Mouse (Mus musculus) embryonic facial prominence, embryonic 12.5 days (tissue): ENCODE measurements around the gene Ankrd13b. TPM values are rescaled to one million over a fixed set of nuclear protein-coding genes. Genes with fewer than 3 reads are reported as not detected.

Experiments
- ATAC-seq: fragments of 200-750 bp; cut with Nextera tagmentation; 2 replicates; pipeline ENCODE4 v1.8.0; 2017; ENCODE audit not compliant: insufficient number of reproducible peaks, insufficient read depth, low FRiP score, low TSS enrichment
- H3K27ac ChIP-seq: fragments of 300-500 bp; sonication (generic); 2 replicates; pipeline ENCODE4 v1.5.1; 2016; ENCODE audit warnings: mild to moderate bottlenecking
- H3K27me3 ChIP-seq: fragments of 300-500 bp; sonication (generic); 2 replicates; pipeline ENCODE4 v1.6.1; 2016; ENCODE audit warnings: mild to moderate bottlenecking, moderate library complexity
- H3K36me3 ChIP-seq: fragments of 300-500 bp; sonication (generic); 2 replicates; pipeline ENCODE4 v1.6.1; 2016; ENCODE audit warnings: mild to moderate bottlenecking
- H3K4me1 ChIP-seq: fragments of 300-500 bp; sonication (generic); 2 replicates; pipeline ENCODE4 v1.6.1; 2016
- H3K4me2 ChIP-seq: fragments of 300-500 bp; sonication (generic); replicated peaks from 2 replicates; pipeline ENCODE4 v1.6.1; 2016; ENCODE audit warnings: mild to moderate bottlenecking, moderate library complexity
- H3K4me3 ChIP-seq: fragments of 300-500 bp; sonication (generic); 2 replicates; pipeline ENCODE4 v1.5.1; 2016; ENCODE audit warnings: mild to moderate bottlenecking
- H3K9ac ChIP-seq: fragments of 300-500 bp; sonication (generic); 2 replicates; pipeline ENCODE4 v1.6.1; 2016; ENCODE audit warnings: mild to moderate bottlenecking, moderate library complexity
- H3K9me3 ChIP-seq: fragments of 300-500 bp; sonication (generic); 2 replicates; pipeline ENCODE4 v1.6.1; 2016; ENCODE audit warnings: mild to moderate bottlenecking, moderate library complexity
- WGBS: fragments of 180-500 bp; shearing (Covaris S2); methylation state at CpG from one replicate; pipeline ENCODE4 v1.1.7; 2016; 5-methylcytosine and 5-hydroxymethylcytosine counted together
- polyA plus RNA-seq: library from polyadenylated mRNA; unstranded; fragments of >200 nt; fragmentation: Nextera tagmentation; extraction: Ambion mirVana; gene quantifications from 2 replicates; pipeline ENCODE4 v1.2.1, GENCODE M21; 2016

Ankrd13b gene
- polyA plus RNA-seq, 1 experiment from 2014 or later: 15.0 TPM

DNA sequence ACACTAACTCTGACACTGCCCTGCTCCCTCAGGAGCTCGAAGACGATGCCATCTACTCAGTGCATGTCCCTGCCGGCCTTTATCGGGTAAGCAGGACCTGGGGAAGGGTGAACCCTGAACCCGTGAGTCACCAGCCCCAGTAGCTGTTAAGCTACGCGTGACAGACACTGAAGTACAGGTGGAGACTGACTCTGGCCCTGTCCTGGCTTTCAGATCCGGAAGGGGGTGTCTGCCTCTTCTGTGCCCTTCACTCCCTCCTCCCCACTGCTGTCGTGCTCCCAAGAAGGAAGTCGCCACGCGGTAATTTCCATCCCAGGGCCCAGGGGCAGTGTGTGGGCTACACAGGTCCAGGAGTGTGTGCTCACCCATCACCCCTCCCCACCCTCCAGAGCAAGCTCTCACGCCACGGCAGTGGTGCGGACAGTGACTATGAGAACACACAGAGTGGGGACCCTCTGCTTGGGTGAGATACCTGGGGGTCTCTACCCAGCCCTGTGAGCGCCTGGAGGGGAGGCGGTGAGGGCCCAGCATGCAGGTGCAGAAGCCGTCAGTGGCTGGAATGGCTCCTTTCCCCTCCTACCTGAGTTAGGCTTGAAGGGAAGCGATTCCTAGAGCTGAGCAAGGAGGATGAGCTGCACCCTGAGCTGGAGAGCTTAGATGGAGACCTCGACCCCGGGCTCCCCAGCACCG is 16.0 kb upstream of the Ankrd13b start:
- 90% methylated on average over 22 of the region's 22 CpGs for WGBS
- H3K27ac ChIP-seq: no peak overlapping the region
- no peak overlapping the region for H3K4me2 ChIP-seq
- no peak overlapping the region for H3K9ac ChIP-seq
- no peaks in the 10 kb centered on the region for H3K27me3 ChIP-seq
- no peak overlapping the region for H3K4me3 ChIP-seq
- ATAC-seq: no peak
- peaks cover 63% of the 10 kb centered on the region for H3K36me3 ChIP-seq
- H3K4me1 ChIP-seq: peaks cover 15% of the 10 kb centered on the region
- H3K9me3 ChIP-seq: no peaks in the 10 kb centered on the region

DNA sequence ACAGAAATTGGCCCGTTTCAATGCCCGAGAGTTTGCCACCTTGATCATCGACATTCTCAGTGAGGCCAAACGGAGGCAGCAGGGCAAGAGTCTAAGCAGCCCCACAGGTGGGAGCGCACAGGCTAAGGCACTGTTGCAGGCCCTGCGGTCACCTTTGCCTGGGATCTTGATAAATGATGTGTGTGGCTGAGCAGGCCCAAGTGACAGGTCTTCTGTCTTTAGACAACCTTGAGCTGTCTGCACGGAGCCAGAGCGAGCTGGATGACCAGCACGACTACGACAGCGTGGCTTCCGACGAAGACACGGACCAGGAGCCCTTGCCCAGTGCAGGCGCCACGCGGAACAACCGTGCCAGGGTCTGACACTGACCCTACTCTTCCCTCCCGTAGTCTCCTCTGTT is 14.9 kb upstream of the Ankrd13b start:
- Histone ChIP-seq H3K4me2 (no peak overlapping the region), H3K36me3 (peaks cover 73% of the 10 kb centered on the region), H3K4me1 (peaks cover 18% of the 10 kb centered on the region), H3K9me3 (no peaks in the 10 kb centered on the region), H3K27me3 (no peaks in the 10 kb centered on the region), H3K4me3 (no peak overlapping the region), H3K9ac (no peak overlapping the region), H3K27ac (no peak overlapping the region)
- WGBS: 94% methylated on average over 19 of the region's 19 CpGs
- no peak for ATAC-seq

DNA sequence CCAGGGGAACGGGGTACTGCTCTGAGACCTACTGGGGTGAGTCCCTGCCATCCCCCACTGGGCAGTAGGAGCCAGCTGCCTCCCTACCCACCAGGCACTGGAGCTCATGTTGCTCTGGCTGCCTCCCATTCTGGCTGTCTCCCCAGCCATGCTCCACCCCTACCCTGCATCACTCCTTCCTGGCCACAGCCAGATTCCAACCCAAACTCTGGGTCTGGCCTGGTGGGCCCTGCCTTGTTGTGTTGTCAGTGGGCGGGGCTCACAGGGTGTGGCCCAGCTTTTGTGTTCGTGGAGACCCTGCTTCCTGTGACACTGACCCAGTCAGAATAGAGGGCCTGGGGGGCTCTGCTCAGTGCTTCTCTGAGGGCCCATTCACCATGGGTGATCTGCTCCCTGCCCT is 14.0 kb upstream of the Ankrd13b start:
- WGBS: 57% methylated on average over 3 of the region's 3 CpGs

DNA sequence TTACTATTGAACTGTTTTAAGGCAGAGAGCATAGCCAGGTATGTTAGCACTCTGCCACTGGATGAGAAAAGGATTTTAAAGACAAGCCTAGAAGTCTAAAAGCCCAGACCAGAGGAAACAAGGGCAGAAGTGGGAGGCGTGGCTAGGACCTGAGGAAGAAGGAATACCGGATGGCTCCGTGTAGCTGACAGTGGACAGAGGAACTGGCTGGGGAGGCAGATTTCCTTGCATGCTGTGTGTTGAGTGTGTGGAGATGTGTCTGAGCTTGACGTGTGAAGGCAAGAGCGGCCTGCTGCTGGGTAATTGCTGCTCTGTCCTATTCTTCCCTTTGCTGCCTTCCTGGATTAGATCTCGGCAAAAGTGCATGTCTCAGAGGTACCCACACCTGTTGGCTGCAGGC is 13.0 kb upstream of the Ankrd13b start:
- peaks cover 79% of the 10 kb centered on the region for H3K36me3 ChIP-seq
- no peak overlapping the region for H3K4me2 ChIP-seq
- no peak overlapping the region for H3K27ac ChIP-seq
- ATAC-seq: no peak
- H3K4me3 ChIP-seq: no peak overlapping the region
- peaks cover 15% of the 10 kb centered on the region for H3K4me1 ChIP-seq
- H3K9ac ChIP-seq: no peak overlapping the region
- H3K9me3 ChIP-seq: no peaks in the 10 kb centered on the region
- no peaks in the 10 kb centered on the region for H3K27me3 ChIP-seq
- WGBS: 81% methylated on average over 6 of the region's 6 CpGs

More for the DNA sequence above, 14.0 kb upstream of the Ankrd13b start:
- H3K9ac ChIP-seq: no peak overlapping the region
- peaks cover 11% of the 10 kb centered on the region for H3K4me1 ChIP-seq
- H3K36me3 ChIP-seq: peaks cover 80% of the 10 kb centered on the region
- ATAC-seq: no peak
- no peak overlapping the region for H3K4me3 ChIP-seq
- no peak overlapping the region for H3K27ac ChIP-seq
- no peaks in the 10 kb centered on the region for H3K9me3 ChIP-seq
- no peak overlapping the region for H3K4me2 ChIP-seq
- no peaks in the 10 kb centered on the region for H3K27me3 ChIP-seq

DNA sequence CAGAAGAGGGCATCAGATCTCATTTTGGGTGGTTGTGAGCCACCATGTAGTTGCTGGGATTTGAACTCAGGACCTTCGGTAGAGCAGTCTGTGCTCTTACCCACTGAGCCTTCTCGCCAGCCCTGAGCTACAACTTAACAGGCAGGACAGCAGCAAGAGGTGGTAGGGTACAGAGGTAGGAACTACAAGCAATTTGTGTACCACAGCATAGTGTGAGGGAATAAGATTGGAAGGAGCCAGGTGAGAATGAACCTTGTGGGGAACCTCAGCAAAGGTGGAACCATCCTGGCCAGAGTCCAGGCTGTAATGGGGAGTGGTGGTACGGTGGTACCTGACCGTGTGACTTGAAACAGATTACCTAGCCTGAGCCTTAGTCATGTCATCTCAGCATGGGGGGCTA is 12.5 kb upstream of the Ankrd13b start:
- WGBS: 91% methylated on average over 4 of the region's 4 CpGs
- no peaks in the 10 kb centered on the region for H3K27me3 ChIP-seq
- ATAC-seq: no peak

DNA sequence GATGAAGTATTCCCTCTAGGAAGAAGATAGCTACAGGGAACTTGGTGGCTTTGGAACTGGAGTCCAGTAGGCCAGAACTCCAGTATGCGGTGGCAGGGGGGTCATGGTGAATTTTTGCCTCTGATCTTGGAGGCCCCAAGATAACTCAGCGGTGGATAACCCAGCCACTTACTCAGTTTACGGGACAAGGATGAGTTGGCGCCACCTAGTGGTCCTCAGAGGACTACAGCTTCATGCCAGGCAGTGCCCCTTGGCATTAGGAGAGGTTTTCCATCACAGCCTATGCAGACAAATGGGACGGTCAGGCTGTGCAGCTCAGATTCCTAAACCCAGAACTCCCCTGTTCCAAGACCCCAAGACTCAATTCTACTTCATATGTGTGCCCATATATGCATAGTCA is 11.9 kb upstream of the Ankrd13b start:
- no peaks in the 10 kb centered on the region for H3K9me3 ChIP-seq
- H3K36me3 ChIP-seq: peaks cover 68% of the 10 kb centered on the region
- no peak overlapping the region for H3K4me3 ChIP-seq
- 23% methylated on average over 5 of the region's 5 CpGs for WGBS
- H3K4me1 ChIP-seq: peaks cover 22% of the 10 kb centered on the region
- no peaks in the 10 kb centered on the region for H3K27me3 ChIP-seq
- no peak overlapping the region for H3K9ac ChIP-seq
- ATAC-seq: no peak
- no peak overlapping the region for H3K27ac ChIP-seq
- H3K4me2 ChIP-seq: no peak overlapping the region

More for the DNA sequence above, 12.5 kb upstream of the Ankrd13b start:
- H3K4me2 ChIP-seq: no peak overlapping the region
- no peaks in the 10 kb centered on the region for H3K9me3 ChIP-seq
- peaks cover 74% of the 10 kb centered on the region for H3K36me3 ChIP-seq
- peaks cover 20% of the 10 kb centered on the region for H3K4me1 ChIP-seq
- no peak overlapping the region for H3K27ac ChIP-seq
- H3K4me3 ChIP-seq: no peak overlapping the region
- no peak overlapping the region for H3K9ac ChIP-seq

DNA sequence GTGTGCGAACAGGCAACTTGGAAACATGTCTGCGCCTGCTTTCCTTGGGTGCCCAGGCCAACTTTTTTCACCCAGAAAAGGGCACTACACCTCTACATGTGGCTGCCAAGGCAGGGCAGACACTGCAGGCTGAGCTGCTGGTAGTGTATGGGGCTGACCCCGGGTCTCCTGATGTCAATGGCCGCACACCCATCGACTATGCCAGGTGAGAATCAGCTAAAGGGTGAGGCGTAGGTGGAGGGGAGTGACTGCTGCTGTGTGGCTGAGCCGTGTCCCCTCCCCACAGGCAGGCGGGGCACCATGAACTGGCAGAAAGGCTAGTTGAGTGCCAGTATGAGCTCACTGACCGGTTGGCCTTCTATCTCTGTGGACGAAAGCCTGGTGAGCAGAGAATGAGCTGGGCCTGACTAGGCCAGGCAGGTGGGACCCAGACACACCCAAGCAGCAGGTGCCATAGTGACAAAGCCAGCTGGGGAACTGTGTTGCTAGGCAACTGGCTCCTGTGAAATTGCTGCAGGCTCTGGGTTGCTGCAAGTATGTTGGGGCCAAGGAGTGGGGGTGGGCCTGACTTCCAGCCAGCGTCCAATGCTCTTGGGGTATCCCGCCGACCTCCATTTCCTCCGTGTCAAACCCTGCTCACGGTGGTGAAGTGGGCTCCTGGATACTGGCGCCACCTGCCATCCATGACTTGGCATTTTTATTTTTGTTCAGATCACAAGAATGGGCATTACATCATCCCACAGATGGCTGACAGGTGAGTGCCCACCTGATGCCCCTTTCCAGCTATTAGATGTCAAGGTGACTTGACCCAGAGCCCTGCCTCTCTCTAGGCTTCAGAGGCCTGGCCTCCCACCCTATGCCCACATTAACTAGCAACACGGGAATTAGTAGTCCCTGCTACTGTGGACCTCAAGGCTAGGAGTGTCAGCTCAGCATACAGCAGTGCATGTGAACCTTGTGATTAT is 11.2 kb upstream of the Ankrd13b start:
- 81% methylated on average over 17 of the region's 17 CpGs for WGBS

DNA sequence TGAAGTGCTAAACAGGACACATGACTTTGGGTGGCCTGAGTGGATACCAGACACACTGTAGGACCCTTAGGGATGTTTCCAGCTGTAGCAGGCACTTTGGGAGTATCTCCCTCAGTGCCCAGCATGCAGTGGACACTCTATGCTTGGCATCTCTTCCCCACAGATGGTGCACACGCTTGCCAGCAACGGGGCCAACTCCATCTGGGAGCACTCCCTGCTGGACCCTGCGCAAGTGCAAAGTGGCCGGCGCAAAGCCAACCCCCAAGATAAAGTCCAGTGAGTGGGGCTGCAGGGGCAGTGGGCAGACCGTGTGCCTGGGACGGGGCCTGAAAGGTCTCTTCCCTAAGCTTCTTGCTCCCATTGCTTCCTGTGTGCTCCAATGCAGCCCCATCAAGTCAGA is 9.9 kb upstream of the Ankrd13b start:
- Histone ChIP-seq H3K4me3 (no peak overlapping the region), H3K4me1 (peaks cover 38% of the 10 kb centered on the region), H3K9ac (no peak overlapping the region), H3K27ac (no peak overlapping the region), H3K9me3 (no peaks in the 10 kb centered on the region), H3K4me2 (no peak overlapping the region), H3K36me3 (peaks cover 48% of the 10 kb centered on the region), H3K27me3 (no peaks in the 10 kb centered on the region)
- WGBS: 90% methylated on average over 7 of the region's 7 CpGs
- ATAC-seq: no peak

More for the DNA sequence above, 11.2 kb upstream of the Ankrd13b start:
- H3K36me3 ChIP-seq: peaks cover 61% of the 10 kb centered on the region
- no peak overlapping the region for H3K27ac ChIP-seq
- no peaks in the 10 kb centered on the region for H3K9me3 ChIP-seq
- H3K9ac ChIP-seq: no peak overlapping the region
- no peak overlapping the region for H3K4me2 ChIP-seq
- H3K4me3 ChIP-seq: no peak overlapping the region
- no peaks in the 10 kb centered on the region for H3K27me3 ChIP-seq
- no peak for ATAC-seq
- peaks cover 26% of the 10 kb centered on the region for H3K4me1 ChIP-seq

DNA sequence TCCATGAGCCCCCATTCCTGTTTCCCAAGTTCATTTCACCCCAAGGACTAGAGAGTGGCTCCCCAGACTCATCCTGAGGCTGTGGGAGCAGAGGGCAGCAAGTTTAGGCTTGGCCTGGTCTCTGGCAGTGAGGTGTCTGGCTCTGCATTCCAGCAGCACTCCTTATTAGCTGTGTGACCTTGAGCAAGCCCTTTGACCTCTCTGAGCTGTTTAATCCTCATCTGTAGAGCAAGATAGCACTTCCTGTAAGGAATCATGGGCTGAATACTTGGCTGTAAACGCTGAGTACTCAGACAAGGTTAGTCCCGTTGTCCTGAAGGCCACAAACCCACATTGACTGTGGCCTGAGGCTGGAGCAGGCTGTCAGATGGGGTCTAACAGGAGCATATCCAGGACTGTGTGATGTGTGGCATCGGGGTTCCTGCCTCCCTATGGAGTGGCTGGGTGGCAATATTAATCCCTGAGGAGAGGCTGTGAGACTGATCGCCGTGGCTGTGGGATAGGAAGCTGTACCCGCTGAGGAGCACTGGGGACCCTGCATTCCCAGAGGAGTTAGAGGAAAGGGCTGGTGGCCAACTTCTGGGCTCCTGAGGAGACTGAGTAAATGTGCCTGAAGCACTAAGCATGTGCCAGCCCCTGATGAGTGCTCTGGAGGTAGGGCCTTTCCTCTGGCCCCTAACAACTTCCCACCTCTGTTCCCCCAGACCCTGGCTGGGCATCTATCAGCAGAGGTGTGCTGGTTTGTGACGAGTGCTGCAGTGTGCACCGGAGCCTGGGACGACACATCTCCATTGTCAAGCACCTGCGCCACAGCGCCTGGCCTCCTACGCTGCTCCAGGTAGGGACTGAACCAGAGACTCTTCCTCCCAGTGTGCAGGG is 9.0 kb upstream of the Ankrd13b start:
- no peaks in the 10 kb centered on the region for H3K27me3 ChIP-seq
- H3K9me3 ChIP-seq: no peaks in the 10 kb centered on the region
- H3K4me3 ChIP-seq: no peak overlapping the region
- peak overlapping the region; percentile 13; the same call in 1 of the 2 replicates for H3K4me2 ChIP-seq
- peaks cover 43% of the 10 kb centered on the region for H3K4me1 ChIP-seq
- H3K36me3 ChIP-seq: peaks cover 39% of the 10 kb centered on the region
- no peak overlapping the region for H3K9ac ChIP-seq
- ATAC-seq: no peak
- 60% methylated on average over 12 of the region's 12 CpGs for WGBS
- peak overlapping the region; percentile 63; the same call in 1 of the 2 replicates for H3K27ac ChIP-seq

DNA sequence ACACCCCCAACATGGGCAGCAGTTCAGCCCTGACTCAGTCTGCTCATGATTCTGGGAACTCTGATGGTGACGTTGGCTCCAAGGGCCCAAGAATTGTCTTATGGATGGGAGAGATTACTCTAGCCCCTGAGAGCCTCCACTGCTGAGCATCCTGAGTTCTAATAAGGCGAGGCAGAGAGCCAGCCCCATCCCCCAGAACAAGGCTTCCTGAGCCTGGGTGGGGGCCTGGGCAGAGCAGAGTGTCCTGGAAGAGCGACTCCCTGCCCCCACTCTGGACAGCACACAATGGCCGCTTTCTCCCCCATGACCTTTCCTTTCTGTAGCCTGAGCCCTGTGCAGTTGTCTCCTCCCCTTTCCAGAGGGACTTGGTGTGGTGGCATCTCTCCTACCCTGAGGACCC is 8.4 kb upstream of the Ankrd13b start:
- no peak for ATAC-seq
- no peaks in the 10 kb centered on the region for H3K9me3 ChIP-seq

DNA sequence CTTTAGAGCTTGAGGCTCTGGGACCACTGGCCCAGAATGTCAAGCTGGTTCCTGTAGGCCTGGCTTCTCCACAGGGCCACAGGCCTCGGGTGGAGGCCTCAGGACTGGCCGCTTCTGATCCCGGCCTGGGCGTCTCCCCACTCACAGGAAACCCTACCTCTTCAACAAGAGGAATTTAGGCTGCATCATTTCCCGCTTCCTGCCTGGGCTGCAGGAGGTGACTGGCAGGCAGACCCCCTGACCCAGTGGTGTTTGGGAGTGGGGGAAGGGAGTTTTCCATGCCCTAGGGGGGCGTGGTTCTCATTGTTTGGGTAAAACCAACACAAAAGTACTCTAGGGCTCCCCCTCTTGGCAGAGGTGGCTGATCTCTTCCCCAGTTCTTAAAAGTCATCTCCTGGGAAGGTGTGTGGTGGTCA is 7.9 kb upstream of the Ankrd13b start:
- ATAC-seq: no peak
- Histone ChIP-seq H3K4me3 (no peak overlapping the region), H3K4me1 (peaks cover 43% of the 10 kb centered on the region), H3K36me3 (peaks cover 28% of the 10 kb centered on the region), H3K4me2 (0 out of 2 replicates have a peak overlapping the region, but pooled peaks have one; percentile 13), H3K9ac (no peak overlapping the region), H3K9me3 (no peaks in the 10 kb centered on the region), H3K27me3 (no peaks in the 10 kb centered on the region), H3K27ac (peak overlapping the region; percentile 63)
- 13% methylated on average over 6 of the region's 6 CpGs for WGBS

More for the DNA sequence above, 8.4 kb upstream of the Ankrd13b start:
- H3K27ac ChIP-seq: peak overlapping the region; percentile 63
- H3K9ac ChIP-seq: no peak overlapping the region
- H3K4me3 ChIP-seq: no peak overlapping the region
- H3K36me3 ChIP-seq: peaks cover 33% of the 10 kb centered on the region
- H3K4me1 ChIP-seq: peaks cover 43% of the 10 kb centered on the region
- WGBS: 33% methylated on average over 4 of the region's 4 CpGs
- H3K4me2 ChIP-seq: peak overlapping the region; percentile 13; the same call in 1 of the 2 replicates
- no peaks in the 10 kb centered on the region for H3K27me3 ChIP-seq
